Mouse (Mus musculus): ENCODE measurements around the gene Fbxl7. TPM values are rescaled to one million over a fixed set of nuclear protein-coding genes. Genes with fewer than 3 reads are reported as not detected.

Gene Fbxl7
- polyA plus RNA-seq, 2 experiments: 17.5 to 19.9 TPM

DNA sequence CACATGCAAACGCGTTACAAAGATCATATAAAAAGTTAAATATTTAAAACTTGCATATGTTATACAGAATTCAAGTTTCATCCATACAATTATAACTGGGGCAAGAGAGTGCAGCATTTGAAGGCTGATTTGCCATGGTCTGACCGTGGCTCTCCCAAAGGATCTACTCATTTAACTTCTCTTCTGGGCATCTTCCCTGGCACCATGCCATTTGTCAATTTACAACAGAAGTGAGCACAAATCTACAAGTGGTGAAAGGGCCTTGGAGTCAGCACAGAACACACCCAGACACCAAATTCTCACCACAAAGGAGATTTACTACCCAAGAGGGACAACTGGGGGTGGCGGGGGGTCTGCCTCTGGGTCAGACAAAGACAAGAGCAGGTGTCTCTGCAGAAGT lies 64.2 kb downstream of the Fbxl7 start:
- no peak for TF ChIP-seq POLR2A (IDR thresholded peaks at IDR 0.05; ENCODE audit: borderline replicate concordance, extremely low read depth, insufficient read depth, insufficient read length)
- Histone ChIP-seq H3K4me2 (replicated peaks; ENCODE audit: low read depth, low read length, severe bottlenecking) (no peak overlapping the region), H3K4me1 (ENCODE audit: control insufficient read depth, insufficient read depth, low read length) (no peaks in the 10 kb centered on the region), H3K27ac (replicated peaks; ENCODE audit: low read depth, low read length) (no peak overlapping the region), H3K27me3 (ENCODE audit: control insufficient read depth, insufficient read depth, low read length) (no peaks in the 10 kb centered on the region), H3K4me3 (replicated peaks; ENCODE audit: low read length) (no peak overlapping the region), H3K9me3 (ENCODE audit: control insufficient read depth, low read length) (no peaks in the 10 kb centered on the region), H3K36me3 (ENCODE audit: control insufficient read depth, insufficient read depth, low read length) (no peaks in the 10 kb centered on the region), H3K9ac (ENCODE audit: low read depth, low read length, severe bottlenecking) (no peak overlapping the region)
- no peak for ATAC-seq (ENCODE audit: low FRiP score, low read depth)
- DNase-seq (ENCODE audit: low spot score): no peak
- 78% methylated on average over 4 of the region's 4 CpGs for WGBS

DNA sequence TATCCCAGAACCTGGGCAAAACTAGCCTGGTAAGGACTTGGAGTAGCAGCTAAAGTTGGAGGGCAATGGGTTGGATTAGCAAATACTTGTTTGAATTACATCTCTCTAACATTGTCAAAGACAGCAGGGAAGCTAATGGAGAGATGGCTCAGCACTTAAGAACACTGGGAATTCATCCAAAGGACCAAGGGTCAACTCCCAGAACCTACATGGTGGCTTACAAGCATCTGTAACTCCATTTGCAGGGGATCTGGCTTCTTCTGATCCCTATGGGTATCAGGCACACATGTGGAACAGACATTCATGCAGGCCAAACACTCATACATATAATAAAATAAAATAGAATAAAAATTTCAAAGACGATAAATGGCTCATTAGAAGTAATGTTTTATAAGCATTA lies 78.4 kb downstream of the Fbxl7 start:
- H3K4me2 ChIP-seq (replicated peaks; ENCODE audit: low read depth, low read length, severe bottlenecking): no peak overlapping the region
- H3K36me3 ChIP-seq (ENCODE audit: control insufficient read depth, insufficient read depth, low read length): no peaks in the 10 kb centered on the region
- no peaks in the 10 kb centered on the region for H3K27me3 ChIP-seq (ENCODE audit: control insufficient read depth, insufficient read depth, low read length)
- WGBS: 79% methylated on average over 1 of the region's 1 CpGs
- H3K4me3 ChIP-seq (replicated peaks; ENCODE audit: low read length): no peak overlapping the region
- H3K4me1 ChIP-seq (ENCODE audit: control insufficient read depth, insufficient read depth, low read length): no peaks in the 10 kb centered on the region
- H3K9me3 ChIP-seq (ENCODE audit: control insufficient read depth, low read length): no peaks in the 10 kb centered on the region
- no peak overlapping the region for H3K9ac ChIP-seq (ENCODE audit: low read depth, low read length, severe bottlenecking)
- TF ChIP-seq POLR2A (IDR thresholded peaks at IDR 0.05; ENCODE audit: borderline replicate concordance, extremely low read depth, insufficient read depth, insufficient read length): no peak
- no peak for DNase-seq (ENCODE audit: low spot score)
- H3K27ac ChIP-seq (replicated peaks; ENCODE audit: low read depth, low read length): no peak overlapping the region
- ATAC-seq (ENCODE audit: low FRiP score, low read depth): no peak

DNA sequence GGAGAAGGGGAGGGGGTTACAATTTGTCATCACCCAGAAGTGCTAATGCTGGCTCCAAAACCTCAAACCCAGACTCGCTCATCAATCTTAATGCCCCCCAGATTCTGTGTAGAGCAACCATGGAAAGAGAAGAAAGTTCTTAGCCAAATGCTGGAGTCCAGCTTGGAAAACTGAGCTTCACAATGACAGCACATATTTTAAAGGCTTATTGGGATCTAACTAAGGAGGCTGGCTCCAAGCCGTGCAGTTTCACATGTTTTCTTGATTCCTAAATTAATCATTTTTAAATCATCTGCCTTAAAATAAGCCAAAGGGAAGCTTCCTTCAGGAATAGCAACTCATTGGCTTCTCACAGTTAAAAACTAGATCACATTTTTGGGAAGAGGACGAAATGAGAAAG lies 82.5 kb downstream of the Fbxl7 start:
- Histone ChIP-seq H3K4me1 (ENCODE audit: control insufficient read depth, insufficient read depth, low read length) (no peaks in the 10 kb centered on the region), H3K27me3 (ENCODE audit: control insufficient read depth, insufficient read depth, low read length) (no peaks in the 10 kb centered on the region), H3K4me3 (replicated peaks; ENCODE audit: low read length) (no peak overlapping the region), H3K36me3 (ENCODE audit: control insufficient read depth, insufficient read depth, low read length) (no peaks in the 10 kb centered on the region), H3K4me2 (replicated peaks; ENCODE audit: low read depth, low read length, severe bottlenecking) (no peak overlapping the region), H3K9me3 (ENCODE audit: control insufficient read depth, low read length) (no peaks in the 10 kb centered on the region), H3K27ac (replicated peaks; ENCODE audit: low read depth, low read length) (no peak overlapping the region), H3K9ac (ENCODE audit: low read depth, low read length, severe bottlenecking) (no peak overlapping the region)
- DNase-seq (ENCODE audit: low spot score) (no peak), ATAC-seq (ENCODE audit: low FRiP score, low read depth) (no peak)
- 64% methylated on average over 3 of the region's 3 CpGs for WGBS
- TF ChIP-seq POLR2A (IDR thresholded peaks at IDR 0.05; ENCODE audit: borderline replicate concordance, extremely low read depth, insufficient read depth, insufficient read length): no peak

DNA sequence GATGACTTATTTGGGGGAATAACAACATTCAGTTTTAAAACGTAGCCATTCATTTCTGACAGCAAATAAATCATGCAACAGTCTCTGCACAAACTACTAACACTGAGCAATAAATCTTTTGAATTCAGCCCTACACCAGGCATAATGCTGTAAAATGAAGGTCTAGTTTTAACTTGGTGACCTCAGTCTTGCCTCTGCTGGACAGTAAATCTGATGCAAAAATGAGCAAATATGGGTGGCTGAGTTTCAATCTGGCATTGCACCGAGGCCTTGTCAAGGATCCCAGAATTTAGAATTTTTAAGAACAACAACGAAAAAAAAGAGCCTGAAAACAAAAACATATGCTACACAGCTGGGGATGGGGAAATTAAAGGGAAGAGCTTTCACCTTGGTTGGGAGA lies 85.8 kb downstream of the Fbxl7 start:
- 49% methylated on average over 3 of the region's 3 CpGs for WGBS
- Histone ChIP-seq H3K4me1 (ENCODE audit: control insufficient read depth, insufficient read depth, low read length) (no peaks in the 10 kb centered on the region), H3K4me2 (replicated peaks; ENCODE audit: low read depth, low read length, severe bottlenecking) (no peak overlapping the region), H3K9me3 (ENCODE audit: control insufficient read depth, low read length) (no peaks in the 10 kb centered on the region), H3K9ac (ENCODE audit: low read depth, low read length, severe bottlenecking) (no peak overlapping the region), H3K36me3 (ENCODE audit: control insufficient read depth, insufficient read depth, low read length) (no peaks in the 10 kb centered on the region), H3K4me3 (replicated peaks; ENCODE audit: low read length) (no peak overlapping the region), H3K27me3 (ENCODE audit: control insufficient read depth, insufficient read depth, low read length) (no peaks in the 10 kb centered on the region), H3K27ac (replicated peaks; ENCODE audit: low read depth, low read length) (no peak overlapping the region)
- no peak for ATAC-seq (ENCODE audit: low FRiP score, low read depth)
- no peak for TF ChIP-seq POLR2A (IDR thresholded peaks at IDR 0.05; ENCODE audit: borderline replicate concordance, extremely low read depth, insufficient read depth, insufficient read length)
- no peak for DNase-seq (ENCODE audit: low spot score)

DNA sequence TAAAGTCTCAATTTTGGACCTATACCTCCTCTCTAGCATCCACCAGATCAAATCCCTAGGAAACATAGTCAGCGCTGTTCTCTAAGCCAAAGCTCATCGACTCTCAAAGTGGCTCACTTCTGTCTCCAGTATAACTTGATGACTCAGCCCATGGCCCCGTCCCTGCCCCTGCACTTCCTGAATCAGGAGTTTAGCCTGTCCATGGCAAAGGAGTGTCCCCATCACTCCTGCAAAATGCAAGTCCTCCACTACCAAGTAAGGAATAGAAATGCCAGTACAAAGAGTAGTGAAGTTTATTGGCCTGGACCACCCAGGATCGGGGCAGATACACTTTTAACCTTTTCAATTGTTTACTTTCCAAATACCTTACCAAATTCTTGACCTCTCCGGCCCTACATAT lies 91.3 kb downstream of the Fbxl7 start:
- no peak overlapping the region for H3K9ac ChIP-seq (ENCODE audit: low read depth, low read length, severe bottlenecking)
- H3K27me3 ChIP-seq (ENCODE audit: control insufficient read depth, insufficient read depth, low read length): no peaks in the 10 kb centered on the region
- H3K27ac ChIP-seq (replicated peaks; ENCODE audit: low read depth, low read length): no peak overlapping the region
- H3K4me3 ChIP-seq (replicated peaks; ENCODE audit: low read length): no peak overlapping the region
- H3K36me3 ChIP-seq (ENCODE audit: control insufficient read depth, insufficient read depth, low read length): no peaks in the 10 kb centered on the region
- no peak overlapping the region for H3K4me2 ChIP-seq (replicated peaks; ENCODE audit: low read depth, low read length, severe bottlenecking)
- 64% methylated on average over 5 of the region's 5 CpGs for WGBS
- no peak for ATAC-seq (ENCODE audit: low FRiP score, low read depth)
- DNase-seq (ENCODE audit: low spot score): no peak
- H3K9me3 ChIP-seq (ENCODE audit: control insufficient read depth, low read length): no peaks in the 10 kb centered on the region
- no peaks in the 10 kb centered on the region for H3K4me1 ChIP-seq (ENCODE audit: control insufficient read depth, insufficient read depth, low read length)
- no peak for TF ChIP-seq POLR2A (IDR thresholded peaks at IDR 0.05; ENCODE audit: borderline replicate concordance, extremely low read depth, insufficient read depth, insufficient read length)

DNA sequence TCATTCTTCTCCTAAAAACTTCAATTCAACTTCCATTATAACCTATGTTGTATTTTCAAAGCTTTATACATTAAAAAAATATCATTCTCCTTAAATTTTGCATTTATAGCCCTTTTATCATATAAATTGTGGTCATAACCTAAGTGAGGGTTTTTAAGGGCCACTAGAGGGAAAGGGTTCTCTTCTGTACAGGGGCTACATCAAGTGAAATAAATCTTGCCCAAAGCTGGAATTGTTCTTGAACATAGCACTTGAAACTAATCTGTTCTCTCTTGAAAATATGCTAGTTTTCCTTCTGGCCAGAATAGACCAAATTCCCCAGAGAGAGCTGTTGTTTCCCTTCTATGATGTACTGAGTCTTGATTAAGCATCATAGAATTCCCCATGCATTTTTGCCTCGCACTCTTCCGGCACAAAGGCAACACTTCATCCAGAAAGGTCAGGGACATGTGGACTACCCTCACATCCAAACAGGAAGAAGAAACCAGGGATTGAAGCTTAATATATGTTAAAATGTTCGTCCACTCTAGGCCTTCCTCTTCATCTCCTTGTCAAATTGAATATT lies 95.8 kb downstream of the Fbxl7 start:
- no peaks in the 10 kb centered on the region for H3K27me3 ChIP-seq (ENCODE audit: control insufficient read depth, insufficient read depth, low read length)
- no peaks in the 10 kb centered on the region for H3K9me3 ChIP-seq (ENCODE audit: control insufficient read depth, low read length)
- no peaks in the 10 kb centered on the region for H3K4me1 ChIP-seq (ENCODE audit: control insufficient read depth, insufficient read depth, low read length)
- no peak overlapping the region for H3K4me2 ChIP-seq (replicated peaks; ENCODE audit: low read depth, low read length, severe bottlenecking)
- no peak overlapping the region for H3K9ac ChIP-seq (ENCODE audit: low read depth, low read length, severe bottlenecking)
- 74% methylated on average over 3 of the region's 3 CpGs for WGBS
- H3K36me3 ChIP-seq (ENCODE audit: control insufficient read depth, insufficient read depth, low read length): no peaks in the 10 kb centered on the region
- ATAC-seq (ENCODE audit: low FRiP score, low read depth): no peak
- TF ChIP-seq POLR2A (IDR thresholded peaks at IDR 0.05; ENCODE audit: borderline replicate concordance, extremely low read depth, insufficient read depth, insufficient read length): no peak
- H3K4me3 ChIP-seq (replicated peaks; ENCODE audit: low read length): no peak overlapping the region
- DNase-seq (ENCODE audit: low spot score): no peak
- H3K27ac ChIP-seq (replicated peaks; ENCODE audit: low read depth, low read length): no peak overlapping the region
